Mouse (Mus musculus): ENCODE results near the gene Rtl9. TPM values are rescaled to one million over a fixed set of nuclear protein-coding genes. Genes with fewer than 3 reads are reported as not detected.

Rtl9 gene
- 0.18 and 0.27 TPM in 2 replicates for polyA plus RNA-seq (2016; fragmentation: Nextera tagmentation; extraction: Ambion mirVana)

DNA sequence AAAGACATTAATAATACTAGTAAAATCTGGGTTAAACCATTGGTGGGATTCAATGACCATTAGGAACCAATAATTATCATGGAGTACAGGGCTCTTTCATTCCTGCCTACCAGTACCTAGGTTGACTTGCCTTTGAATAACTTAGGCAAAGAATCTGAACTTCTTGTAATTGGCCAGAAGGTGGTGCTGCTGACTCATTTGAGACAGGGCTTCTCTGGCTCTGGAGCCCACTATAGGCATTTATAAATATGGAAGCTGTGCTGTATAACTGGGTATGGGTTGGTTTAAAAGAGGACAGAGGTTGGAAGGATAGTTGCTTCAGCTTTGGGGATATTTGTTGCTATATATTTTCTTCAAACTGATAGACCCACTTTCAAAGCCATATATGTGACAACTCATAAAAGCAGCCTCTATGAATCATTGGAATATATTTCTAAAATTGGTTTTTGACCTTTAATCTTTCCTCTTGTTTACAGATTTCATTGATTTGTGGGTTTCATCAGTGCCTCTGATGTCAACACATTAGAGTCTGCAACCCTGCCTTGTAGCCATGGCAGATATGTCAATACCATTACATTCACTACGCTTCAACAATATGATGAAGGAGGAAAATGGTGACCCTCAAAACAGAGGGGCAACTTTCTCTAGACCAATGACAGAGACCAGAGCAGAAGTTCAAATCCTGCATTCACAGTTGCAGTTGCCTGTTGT lies at the start of gene Rtl9:
Gene Rtl9, plus strand, starts transcription at position 551 of the 711 bp plus-strand sequence.
- Histone ChIP-seq H3K27me3 (replicated peaks; ENCODE audit: low read depth, poor library complexity, severe bottlenecking) (peaks cover 76% of the 10 kb centered on the region), H3K36me3 (replicated peaks) (no peaks in the 10 kb centered on the region), H3K9me3 (no peaks in the 10 kb centered on the region), H3K27ac (replicated peaks) (no peak within 1 kb of the TSS), H3K4me1 (no peaks in the 10 kb centered on the region), H3K4me3 (no peak within 1 kb of the TSS)
- peak; percentile 13 for DNase-seq (ENCODE audit: low spot score)
- WGBS, result 95% methylated on average over 1 of the region's 1 CpGs

- no peak overlapping the region for H3K4me3 ChIP-seq
- H3K27me3 ChIP-seq (replicated peaks; ENCODE audit: low read depth, poor library complexity, severe bottlenecking), result peaks cover 76% of the 10 kb centered on the region
- H3K27ac ChIP-seq (replicated peaks), result no peak overlapping the region
- no peaks in the 10 kb centered on the region for H3K9me3 ChIP-seq
- DNase-seq (ENCODE audit: low spot score), result peak; percentile 11
- no peaks in the 10 kb centered on the region for H3K36me3 ChIP-seq (replicated peaks)
- no peaks in the 10 kb centered on the region for H3K4me1 ChIP-seq
Measured at GRCm38 (mm10) chrX:143051478-143051877, 47.9 kb upstream of the Rtl9 start.

GRCm38 (mm10) chrX:143051921-143052320 lies 47.5 kb upstream of the Rtl9 start:
- Histone ChIP-seq H3K4me3 (no peak overlapping the region), H3K36me3 (replicated peaks) (no peaks in the 10 kb centered on the region), H3K4me1 (no peaks in the 10 kb centered on the region), H3K27me3 (replicated peaks; ENCODE audit: low read depth, poor library complexity, severe bottlenecking) (peaks cover 72% of the 10 kb centered on the region), H3K27ac (replicated peaks) (no peak overlapping the region), H3K9me3 (no peaks in the 10 kb centered on the region)
- 76% methylated on average over 4 of the region's 4 CpGs for WGBS
- DNase-seq (ENCODE audit: low spot score), result no peak

DNA sequence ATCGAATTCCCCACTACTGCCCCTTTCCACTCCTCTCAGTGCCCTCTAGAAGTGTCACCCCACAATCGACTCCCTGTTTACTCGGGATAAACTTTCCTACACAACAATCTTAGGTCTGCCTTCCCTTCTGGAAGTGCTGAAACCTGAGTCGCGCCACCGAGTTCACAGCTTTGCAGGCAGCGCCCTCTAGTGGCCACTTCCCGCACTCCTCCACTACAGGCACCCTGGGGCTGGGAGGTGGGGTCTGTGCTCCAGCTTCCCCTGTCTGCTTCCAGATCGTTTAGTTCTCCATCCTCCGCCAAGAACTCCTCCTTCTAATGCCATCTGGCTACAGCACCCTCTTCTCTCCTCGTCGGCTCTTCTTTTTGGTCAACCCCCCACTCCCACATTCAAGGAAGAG lies 40.6 kb upstream of the Rtl9 start:
- 12% methylated on average over 12 of the region's 12 CpGs for WGBS
- Histone ChIP-seq H3K9me3 (no peaks in the 10 kb centered on the region), H3K36me3 (replicated peaks) (no peaks in the 10 kb centered on the region), H3K27ac (replicated peaks) (no peak overlapping the region), H3K27me3 (replicated peaks; ENCODE audit: low read depth, poor library complexity, severe bottlenecking) (peaks cover 69% of the 10 kb centered on the region), H3K4me3 (peak overlapping the region; percentile 43), H3K4me1 (peaks cover 7% of the 10 kb centered on the region)
- peak; percentile 85 for DNase-seq (ENCODE audit: low spot score)

DNA sequence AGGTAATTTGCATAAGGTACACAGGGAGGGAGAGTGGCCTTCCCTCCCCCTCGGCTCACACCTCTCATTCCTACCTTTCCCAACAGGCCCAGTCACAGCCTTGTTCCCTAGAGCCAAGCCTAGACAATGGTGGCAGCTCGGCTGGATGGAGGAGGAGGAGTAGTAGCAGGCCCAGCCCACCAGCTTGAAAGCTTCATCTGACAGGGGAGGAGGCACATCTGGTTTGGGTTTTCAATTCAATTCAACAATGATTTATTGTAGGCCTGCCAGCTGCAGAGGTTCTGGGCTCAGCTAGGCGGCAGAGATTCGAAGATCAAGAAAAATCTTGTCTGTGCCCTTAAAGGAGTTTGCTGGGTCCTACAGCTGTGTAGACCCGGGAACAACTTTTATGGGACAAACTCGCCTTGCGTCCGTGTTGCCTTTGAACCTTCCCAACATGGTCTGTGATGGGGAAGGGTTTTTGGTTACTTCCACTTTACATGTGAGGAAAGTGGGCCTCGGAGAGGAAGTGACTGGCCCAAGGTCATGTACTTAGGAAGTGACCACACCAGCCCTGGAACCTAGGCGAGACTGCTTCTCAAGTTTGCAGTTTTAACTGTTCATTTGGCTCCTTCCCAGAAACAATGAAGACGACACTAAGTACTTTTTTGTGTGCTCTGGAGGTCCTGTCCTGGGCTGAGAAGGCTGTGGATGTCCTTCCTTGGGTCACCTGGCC lies 36.6 kb upstream of the Rtl9 start:
- peaks cover 95% of the 10 kb centered on the region for H3K27me3 ChIP-seq (replicated peaks; ENCODE audit: low read depth, poor library complexity, severe bottlenecking)
- no peaks in the 10 kb centered on the region for H3K9me3 ChIP-seq
- H3K27ac ChIP-seq (replicated peaks), result peak overlapping the region; percentile 51
- 69% methylated on average over 11 of the region's 11 CpGs for WGBS
- no peak overlapping the region for H3K4me3 ChIP-seq
- H3K4me1 ChIP-seq, result peaks cover 18% of the 10 kb centered on the region
- DNase-seq (ENCODE audit: low spot score), result peak; percentile 49
- no peaks in the 10 kb centered on the region for H3K36me3 ChIP-seq (replicated peaks)

- Histone ChIP-seq H3K27ac (replicated peaks) (no peak overlapping the region), H3K4me3 (no peak overlapping the region), H3K9me3 (no peaks in the 10 kb centered on the region), H3K27me3 (replicated peaks; ENCODE audit: low read depth, poor library complexity, severe bottlenecking) (peaks cover 98% of the 10 kb centered on the region), H3K4me1 (peaks cover 18% of the 10 kb centered on the region), H3K36me3 (replicated peaks) (no peaks in the 10 kb centered on the region)
- no peak for DNase-seq (ENCODE audit: low spot score)
- WGBS, result 48% methylated on average over 7 of the region's 7 CpGs
Measured at GRCm38 (mm10) chrX:143063780-143064179, 35.6 kb upstream of the Rtl9 start.

GRCm38 (mm10) chrX:143064288-143064687 lies 35.1 kb upstream of the Rtl9 start:
- Histone ChIP-seq H3K4me3 (no peak overlapping the region), H3K27ac (replicated peaks) (no peak overlapping the region), H3K36me3 (replicated peaks) (no peaks in the 10 kb centered on the region), H3K4me1 (peaks cover 18% of the 10 kb centered on the region), H3K27me3 (replicated peaks; ENCODE audit: low read depth, poor library complexity, severe bottlenecking) (peaks cover 96% of the 10 kb centered on the region), H3K9me3 (no peaks in the 10 kb centered on the region)
- WGBS, result 84% methylated on average over 9 of the region's 9 CpGs
- DNase-seq (ENCODE audit: low spot score), result no peak

DNA sequence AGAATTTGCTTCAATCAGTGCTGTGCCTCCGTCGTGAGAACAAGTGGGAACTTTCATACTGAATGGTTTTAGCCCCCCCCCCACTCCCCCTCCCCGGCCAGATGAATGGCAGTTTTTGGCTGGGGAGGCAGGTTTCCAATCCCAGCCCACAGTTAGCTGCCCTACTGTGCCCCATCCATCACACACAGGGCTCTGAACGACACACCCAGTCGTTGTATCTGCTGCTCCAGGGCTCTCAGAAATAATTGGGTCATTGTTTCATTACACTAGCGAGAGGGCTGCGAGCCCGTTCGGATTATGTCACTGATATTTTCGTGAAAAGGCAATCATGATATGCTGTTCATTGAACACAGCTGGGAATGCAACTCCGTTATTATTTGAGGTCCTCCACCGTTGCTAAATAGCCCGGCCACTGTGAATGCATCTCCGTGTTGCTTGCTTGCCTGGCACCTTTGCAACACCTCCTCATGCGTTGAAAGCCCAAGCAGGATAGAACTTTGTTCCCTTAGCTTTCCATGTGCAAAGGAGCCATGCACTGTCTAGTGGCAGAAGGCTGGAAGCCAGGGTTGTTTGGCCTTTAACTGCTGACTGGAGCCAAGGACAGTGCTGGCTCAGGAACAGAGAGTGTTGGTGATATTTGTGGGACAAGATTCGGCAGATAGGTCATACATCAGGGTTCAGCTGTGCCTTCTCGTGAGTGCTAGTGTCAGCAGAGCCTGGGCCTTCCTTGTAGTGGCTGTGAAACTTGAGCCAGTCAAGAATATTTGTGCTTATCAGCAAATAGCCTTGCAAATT lies 32.9 kb upstream of the Rtl9 start:
- Histone ChIP-seq H3K4me3 (no peak overlapping the region), H3K27ac (replicated peaks) (no peak overlapping the region), H3K4me1 (peaks cover 18% of the 10 kb centered on the region), H3K27me3 (replicated peaks; ENCODE audit: low read depth, poor library complexity, severe bottlenecking) (peaks cover 96% of the 10 kb centered on the region), H3K9me3 (no peaks in the 10 kb centered on the region), H3K36me3 (replicated peaks) (no peaks in the 10 kb centered on the region)
- DNase-seq (ENCODE audit: low spot score), result no peak
- 48% methylated on average over 17 of the region's 17 CpGs for WGBS

DNA sequence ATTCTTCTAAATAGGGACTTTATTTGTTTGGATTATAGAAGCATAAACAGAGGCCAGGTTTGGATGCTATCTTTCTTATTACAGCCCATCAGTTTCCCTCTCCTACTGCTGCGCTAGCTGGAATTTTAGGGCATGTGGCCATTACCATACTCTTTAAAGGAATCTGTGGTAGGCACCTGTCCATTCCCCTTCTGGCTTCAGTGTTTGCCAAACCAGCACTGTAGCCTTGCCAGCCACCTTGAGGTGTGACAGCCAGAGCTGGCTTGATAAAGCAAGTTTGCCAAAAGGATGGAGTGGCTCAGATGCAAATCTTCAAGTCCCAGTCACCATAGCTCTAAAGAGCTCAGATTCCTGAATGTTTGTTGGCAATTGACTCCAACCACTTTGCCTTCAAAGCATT lies 32.3 kb upstream of the Rtl9 start:
- DNase-seq (ENCODE audit: low spot score), result no peak
- Histone ChIP-seq H3K9me3 (no peaks in the 10 kb centered on the region), H3K4me3 (no peak overlapping the region), H3K36me3 (replicated peaks) (no peaks in the 10 kb centered on the region), H3K27me3 (replicated peaks; ENCODE audit: low read depth, poor library complexity, severe bottlenecking) (peaks cover 96% of the 10 kb centered on the region), H3K4me1 (peaks cover 18% of the 10 kb centered on the region), H3K27ac (replicated peaks) (no peak overlapping the region)
- 92% methylated on average over 1 of the region's 1 CpGs for WGBS

DNA sequence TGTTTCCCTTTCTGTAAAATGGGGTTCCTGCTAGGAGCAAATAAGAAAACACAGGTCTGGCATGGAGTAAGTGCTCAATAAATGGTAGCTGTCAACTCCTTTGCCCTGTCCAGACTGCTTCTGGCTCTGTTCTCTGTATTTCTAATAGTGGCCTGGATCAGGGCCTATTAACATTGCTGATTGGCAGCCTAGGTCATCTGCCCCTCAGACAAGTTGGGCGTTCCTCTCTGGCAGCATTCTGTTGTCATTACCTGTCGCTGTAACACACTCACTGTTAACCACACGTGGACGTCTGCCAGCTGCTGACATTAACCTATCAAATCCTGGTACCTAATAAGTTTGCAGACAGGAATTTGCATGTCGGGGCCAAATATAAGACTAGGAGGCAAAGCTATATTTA lies 31.8 kb upstream of the Rtl9 start:
- Histone ChIP-seq H3K4me3 (no peak overlapping the region), H3K36me3 (replicated peaks) (no peaks in the 10 kb centered on the region), H3K4me1 (peaks cover 17% of the 10 kb centered on the region), H3K9me3 (no peaks in the 10 kb centered on the region), H3K27me3 (replicated peaks; ENCODE audit: low read depth, poor library complexity, severe bottlenecking) (peaks cover 96% of the 10 kb centered on the region), H3K27ac (replicated peaks) (no peak overlapping the region)
- 72% methylated on average over 5 of the region's 5 CpGs for WGBS
- no peak for DNase-seq (ENCODE audit: low spot score)

- peaks cover 4% of the 10 kb centered on the region; the same call in 1 of the 2 replicates for H3K4me1 ChIP-seq
- 20% methylated on average over 23 of the region's 23 CpGs for WGBS
Measured at GRCm38 (mm10) chrX:143080458-143081336, 18.7 kb upstream of the Rtl9 start.

DNA sequence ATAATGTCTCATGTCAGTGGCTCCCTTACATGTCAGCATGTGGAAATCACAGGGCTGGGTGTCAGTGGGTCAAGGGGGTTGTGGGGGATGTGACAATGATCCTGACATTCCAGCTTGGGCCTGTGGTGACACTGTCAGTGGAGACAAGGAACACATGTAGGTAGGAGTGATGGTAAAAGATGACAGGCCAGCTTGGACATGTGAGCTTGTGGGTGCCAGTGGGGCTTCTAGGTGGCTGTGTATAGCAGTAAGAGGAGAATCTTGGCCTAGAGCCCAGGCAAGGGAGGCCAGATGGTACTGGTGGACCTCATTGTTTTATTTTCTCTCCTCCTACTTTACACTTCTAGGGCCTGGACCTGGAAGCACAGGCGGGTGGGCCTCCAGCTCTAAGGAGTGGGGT lies 16.7 kb upstream of the Rtl9 start:
- 91% methylated on average over 1 of the region's 1 CpGs for WGBS
- peaks cover 95% of the 10 kb centered on the region for H3K27me3 ChIP-seq (replicated peaks; ENCODE audit: low read depth, poor library complexity, severe bottlenecking)
- no peaks in the 10 kb centered on the region for H3K36me3 ChIP-seq (replicated peaks)
- no peak overlapping the region for H3K27ac ChIP-seq (replicated peaks)
- H3K4me1 ChIP-seq, result peaks cover 4% of the 10 kb centered on the region; the same call in 1 of the 2 replicates
- no peaks in the 10 kb centered on the region for H3K9me3 ChIP-seq
- DNase-seq (ENCODE audit: low spot score), result no peak
- H3K4me3 ChIP-seq, result no peak overlapping the region

More at GRCm38 (mm10) chrX:143080458-143081336, 18.7 kb upstream of the Rtl9 start:
- no peaks in the 10 kb centered on the region for H3K36me3 ChIP-seq (replicated peaks)
- no peaks in the 10 kb centered on the region for H3K9me3 ChIP-seq
- H3K27ac ChIP-seq (replicated peaks), result peak overlapping the region; percentile 76
- DNase-seq (ENCODE audit: low spot score), result peak; percentile 65
- H3K4me3 ChIP-seq, result peak overlapping the region; percentile 53
- peaks cover 94% of the 10 kb centered on the region for H3K27me3 ChIP-seq (replicated peaks; ENCODE audit: low read depth, poor library complexity, severe bottlenecking)
